Comparison of ENCODE assay signal across 1 mouse cellular context in genomic region chr11:115133800-115134199, GRCm38 (mm10).
TF ChIP-seq lines count a peak whose summit lies in the region.

Gene Cd300lf, minus strand, starts transcription at chr11:115133992.

TF ChIP-seq in CH12.LX, 34 proteins besides CTCF, POLR2A, EP300 and RAD21 (continued from another document):
- TF ChIP-seq JUN (IDR thresholded peaks at IDR 0.05; ENCODE audit: insufficient read depth, low read depth, low read length) (peak; percentile 5; the same call in 1 of the 2 replicates), KAT2A (IDR thresholded peaks at IDR 0.05; ENCODE audit: insufficient replicate concordance, low read length) (no peak), ELF1 (IDR thresholded peaks at IDR 0.05; ENCODE audit: low read depth, low read length) (peak; percentile 89), MEF2A (IDR thresholded peaks at IDR 0.05; ENCODE audit: borderline replicate concordance, low read depth, low read length) (peak; percentile 87), CHD2 (IDR thresholded peaks at IDR 0.05; ENCODE audit: low read length) (0 out of 2 replicates have a peak, but pooled peaks have one; percentile 58), NRF1 (IDR thresholded peaks at IDR 0.05; ENCODE audit: low read depth, low read length) (no peak), SIN3A (IDR thresholded peaks at IDR 0.05; ENCODE audit: low read length) (peak; percentile 87; the same call in 1 of the 2 replicates), USF1 (IDR thresholded peaks at IDR 0.05; ENCODE audit: low read depth, low read length) (no peak), ZMIZ1 (IDR thresholded peaks at IDR 0.05; ENCODE audit: low read depth, low read length) (peak; percentile 86), ETS1 (conservative IDR thresholded peaks at IDR 0.05; ENCODE audit: low read depth, low read length) (peak; percentile 64), IRF4 (IDR thresholded peaks at IDR 0.05; ENCODE audit: low read depth, low read length) (peak; percentile 82), NELFE (IDR thresholded peaks at IDR 0.05; ENCODE audit: low read depth, low read length) (peak; percentile 78), CHD1 (IDR thresholded peaks at IDR 0.05; ENCODE audit: low read depth, low read length) (peak; percentile 73), ZC3H11A (IDR thresholded peaks at IDR 0.05; ENCODE audit: low read depth, low read length) (no peak), ZKSCAN1 (IDR thresholded peaks at IDR 0.05; ENCODE audit: borderline replicate concordance, low read depth, low read length) (no peak), SMC3 (IDR thresholded peaks at IDR 0.05; ENCODE audit: low read depth, low read length) (no peak), ZNF384 (IDR thresholded peaks at IDR 0.05; ENCODE audit: low read depth, low read length) (0 out of 2 replicates have a peak, but pooled peaks have one; percentile 25), JUND (conservative IDR thresholded peaks at IDR 0.05; ENCODE audit: low read depth, low read length) (no peak), MAX (IDR thresholded peaks at IDR 0.05; ENCODE audit: low read length) (peak; percentile 81), MAFK (IDR thresholded peaks at IDR 0.05; ENCODE audit: insufficient replicate concordance, low read length) (0 out of 2 replicates have a peak, but pooled peaks have one; percentile 26), RCOR1 (conservative IDR thresholded peaks at IDR 0.05; ENCODE audit: low read depth, low read length) (no peak; the same call in none of the 2 replicates), BHLHE40 (IDR thresholded peaks at IDR 0.05; ENCODE audit: low read depth, low read length) (peak; percentile 78), UBTF (IDR thresholded peaks at IDR 0.05; ENCODE audit: low read depth, low read length) (peak; percentile 58; the same call in 1 of the 2 replicates), MYC (IDR thresholded peaks at IDR 0.05; ENCODE audit: low read depth, low read length) (peak; percentile 67; the same call in 1 of the 2 replicates), TBP (conservative IDR thresholded peaks at IDR 0.05; ENCODE audit: low read depth, low read length) (peak; percentile 91)
TF ChIP-seq in CH12.LX: peak in this region for 20.
